Mouse (Mus musculus) embryonic facial prominence, embryonic 10.5 days (tissue): ENCODE data around the gene Cacna1c. TPM values are rescaled to one million over a fixed set of nuclear protein-coding genes. Genes with fewer than 3 reads are reported as not detected.

Experiments used
- DNase-seq: peaks from one replicate; pipeline ENCODE4 v3.0.0-alpha.2; 2017; ENCODE audit warnings: low spot score
- H3K27ac ChIP-seq: fragments of 300-500 bp; sonication (generic); replicated peaks from 2 replicates; pipeline ENCODE4 v1.5.1; 2016; ENCODE audit warnings: mild to moderate bottlenecking
- H3K27me3 ChIP-seq: fragments of 300-500 bp; sonication (generic); replicated peaks from 2 replicates; pipeline ENCODE4 v1.6.1; 2016; ENCODE audit warnings: low read depth, mild to moderate bottlenecking; ENCODE audit not compliant: poor library complexity, severe bottlenecking
- H3K36me3 ChIP-seq: fragments of 300-500 bp; sonication (generic); replicated peaks from 2 replicates; pipeline ENCODE4 v1.6.1; 2016; ENCODE audit warnings: mild to moderate bottlenecking, moderate library complexity
- H3K4me1 ChIP-seq: fragments of 300-500 bp; sonication (generic); 2 replicates; pipeline ENCODE4 v1.6.1; 2016
- H3K4me3 ChIP-seq: fragments of 300-500 bp; sonication (generic); 2 replicates; pipeline ENCODE4 v1.5.1; 2016; ENCODE audit warnings: mild to moderate bottlenecking, moderate library complexity
- H3K9me3 ChIP-seq: fragments of 300-500 bp; sonication (generic); 2 replicates; pipeline ENCODE4 v1.6.1; 2016; ENCODE audit warnings: mild to moderate bottlenecking
- WGBS: fragments of 180-500 bp; shearing (Covaris S2); methylation state at CpG from one replicate; pipeline ENCODE4 v1.1.7; 2016; 5-methylcytosine and 5-hydroxymethylcytosine counted together
- polyA plus RNA-seq: library from polyadenylated mRNA; unstranded; fragments of >200 nt; fragmentation: Nextera tagmentation; extraction: Ambion mirVana; gene quantifications from 2 replicates; pipeline ENCODE4 v1.2.1, GENCODE M21; 2016

Cacna1c gene
- polyA plus RNA-seq, 1 experiment from 2014 or later: 4.9 TPM

- Histone ChIP-seq H3K4me3 (no peak overlapping the region), H3K27me3 (no peaks in the 10 kb centered on the region), H3K9me3 (no peaks in the 10 kb centered on the region), H3K27ac (no peak overlapping the region), H3K36me3 (no peaks in the 10 kb centered on the region), H3K4me1 (0 out of 2 replicates have a peak, but pooled peaks cover 3% of the 10 kb centered on the region)
- 88% methylated on average over 3 of the region's 3 CpGs for WGBS
- no peak for DNase-seq
Measured at GRCm38 (mm10) chr6:119126991-119127390, 69.2 kb downstream of the Cacna1c start.

GRCm38 (mm10) chr6:119118371-119118770 is 77.8 kb downstream of the Cacna1c start:
- 62% methylated on average over 4 of the region's 4 CpGs for WGBS

GRCm38 (mm10) chr6:119116290-119116689 is 79.9 kb downstream of the Cacna1c start:
- Histone ChIP-seq H3K27me3 (no peaks in the 10 kb centered on the region), H3K9me3 (peaks cover 3% of the 10 kb centered on the region; the same call in 1 of the 2 replicates), H3K4me3 (no peak overlapping the region), H3K27ac (no peak overlapping the region), H3K4me1 (peaks cover 6% of the 10 kb centered on the region; the same call in 1 of the 2 replicates), H3K36me3 (no peaks in the 10 kb centered on the region)
- 89% methylated on average over 3 of the region's 3 CpGs for WGBS
- no peak for DNase-seq

More at GRCm38 (mm10) chr6:119118371-119118770, 77.8 kb downstream of the Cacna1c start:
- DNase-seq: no peak
- Histone ChIP-seq H3K36me3 (no peaks in the 10 kb centered on the region), H3K4me3 (no peak overlapping the region), H3K4me1 (peaks cover 6% of the 10 kb centered on the region; the same call in 1 of the 2 replicates), H3K27ac (no peak overlapping the region), H3K27me3 (no peaks in the 10 kb centered on the region), H3K9me3 (peaks cover 3% of the 10 kb centered on the region; the same call in 1 of the 2 replicates)

- H3K4me1 ChIP-seq: peaks cover 17% of the 10 kb centered on the region
- no peak for DNase-seq
- no peak overlapping the region for H3K4me3 ChIP-seq
- no peaks in the 10 kb centered on the region for H3K36me3 ChIP-seq
- 89% methylated on average over 4 of the region's 4 CpGs for WGBS
- H3K9me3 ChIP-seq: peaks cover 3% of the 10 kb centered on the region; the same call in 1 of the 2 replicates
- peaks cover 20% of the 10 kb centered on the region for H3K27me3 ChIP-seq
- H3K27ac ChIP-seq: no peak overlapping the region
Measured at GRCm38 (mm10) chr6:119113362-119113761, 82.9 kb downstream of the Cacna1c start.

GRCm38 (mm10) chr6:119110369-119110768 is 85.8 kb downstream of the Cacna1c start:
- Histone ChIP-seq H3K36me3 (no peaks in the 10 kb centered on the region), H3K4me1 (peaks cover 42% of the 10 kb centered on the region), H3K27ac (no peak overlapping the region), H3K27me3 (peaks cover 48% of the 10 kb centered on the region), H3K9me3 (no peaks in the 10 kb centered on the region), H3K4me3 (no peak overlapping the region)
- 86% methylated on average over 5 of the region's 5 CpGs for WGBS
- DNase-seq: no peak

- H3K36me3 ChIP-seq: no peaks in the 10 kb centered on the region
- peaks cover 48% of the 10 kb centered on the region for H3K4me1 ChIP-seq
- peak overlapping the region; percentile 90 for H3K27ac ChIP-seq
- peaks cover 65% of the 10 kb centered on the region for H3K27me3 ChIP-seq
- peak; percentile 80 for DNase-seq
- under 1% methylated on average over 93 of the region's 93 CpGs for WGBS
- peak overlapping the region; percentile 79 for H3K4me3 ChIP-seq
- H3K9me3 ChIP-seq: no peaks in the 10 kb centered on the region
Measured at GRCm38 (mm10) chr6:119108466-119109394, 87.5 kb downstream of the Cacna1c start.

- no peak for DNase-seq
- 2% methylated on average over 58 of the region's 58 CpGs for WGBS
Measured at GRCm38 (mm10) chr6:119107856-119108465, 88.3 kb downstream of the Cacna1c start.

GRCm38 (mm10) chr6:119107140-119107855 is 88.9 kb downstream of the Cacna1c start:
- peak; percentile 81 for DNase-seq
- no peaks in the 10 kb centered on the region for H3K36me3 ChIP-seq
- H3K27me3 ChIP-seq: peaks cover 66% of the 10 kb centered on the region
- H3K4me1 ChIP-seq: peaks cover 48% of the 10 kb centered on the region
- no peaks in the 10 kb centered on the region for H3K9me3 ChIP-seq
- H3K27ac ChIP-seq: peak overlapping the region; percentile 90
- H3K4me3 ChIP-seq: peak overlapping the region; percentile 79
- under 1% methylated on average over 69 of the region's 69 CpGs for WGBS

More at GRCm38 (mm10) chr6:119107856-119108465, 88.3 kb downstream of the Cacna1c start:
- H3K4me1 ChIP-seq: peaks cover 48% of the 10 kb centered on the region
- no peaks in the 10 kb centered on the region for H3K36me3 ChIP-seq
- peak overlapping the region; percentile 79 for H3K4me3 ChIP-seq
- H3K9me3 ChIP-seq: no peaks in the 10 kb centered on the region
- peak overlapping the region; percentile 90 for H3K27ac ChIP-seq
- peaks cover 66% of the 10 kb centered on the region for H3K27me3 ChIP-seq

- no peaks in the 10 kb centered on the region for H3K9me3 ChIP-seq
- no peak overlapping the region for H3K27ac ChIP-seq
- H3K4me1 ChIP-seq: peaks cover 48% of the 10 kb centered on the region
- no peak for DNase-seq
- H3K36me3 ChIP-seq: no peaks in the 10 kb centered on the region
- peaks cover 66% of the 10 kb centered on the region for H3K27me3 ChIP-seq
- 17% methylated on average over 7 of the region's 7 CpGs for WGBS
- H3K4me3 ChIP-seq: peak overlapping the region; percentile 79
Measured at GRCm38 (mm10) chr6:119106726-119107125, 89.5 kb downstream of the Cacna1c start.

- peaks cover 66% of the 10 kb centered on the region for H3K27me3 ChIP-seq
Measured at GRCm38 (mm10) chr6:119105651-119106595, 90.3 kb downstream of the Cacna1c start.

GRCm38 (mm10) chr6:119104246-119104645 is 92.0 kb downstream of the Cacna1c start:
- Histone ChIP-seq H3K4me1 (peaks cover 44% of the 10 kb centered on the region), H3K4me3 (no peak overlapping the region), H3K9me3 (no peaks in the 10 kb centered on the region), H3K36me3 (no peaks in the 10 kb centered on the region), H3K27ac (no peak overlapping the region), H3K27me3 (peaks cover 52% of the 10 kb centered on the region)
- DNase-seq: peak; percentile 80
- WGBS: 38% methylated on average over 8 of the region's 8 CpGs

More at GRCm38 (mm10) chr6:119105651-119106595, 90.3 kb downstream of the Cacna1c start:
- Histone ChIP-seq H3K4me1 (peaks cover 48% of the 10 kb centered on the region), H3K9me3 (no peaks in the 10 kb centered on the region), H3K36me3 (no peaks in the 10 kb centered on the region), H3K27ac (no peak overlapping the region), H3K4me3 (peak overlapping the region; percentile 79)
- DNase-seq: no peak
- 15% methylated on average over 11 of the region's 11 CpGs for WGBS
